Mouse (Mus musculus): ENCODE measurements at regions not wholly inside any gene's neighbourhood (a gene's known extent, or its start where the extent isn't known, plus 50 kb on each side); places are given as distances from the start of the nearest gene placed in this dataset.

DNA sequence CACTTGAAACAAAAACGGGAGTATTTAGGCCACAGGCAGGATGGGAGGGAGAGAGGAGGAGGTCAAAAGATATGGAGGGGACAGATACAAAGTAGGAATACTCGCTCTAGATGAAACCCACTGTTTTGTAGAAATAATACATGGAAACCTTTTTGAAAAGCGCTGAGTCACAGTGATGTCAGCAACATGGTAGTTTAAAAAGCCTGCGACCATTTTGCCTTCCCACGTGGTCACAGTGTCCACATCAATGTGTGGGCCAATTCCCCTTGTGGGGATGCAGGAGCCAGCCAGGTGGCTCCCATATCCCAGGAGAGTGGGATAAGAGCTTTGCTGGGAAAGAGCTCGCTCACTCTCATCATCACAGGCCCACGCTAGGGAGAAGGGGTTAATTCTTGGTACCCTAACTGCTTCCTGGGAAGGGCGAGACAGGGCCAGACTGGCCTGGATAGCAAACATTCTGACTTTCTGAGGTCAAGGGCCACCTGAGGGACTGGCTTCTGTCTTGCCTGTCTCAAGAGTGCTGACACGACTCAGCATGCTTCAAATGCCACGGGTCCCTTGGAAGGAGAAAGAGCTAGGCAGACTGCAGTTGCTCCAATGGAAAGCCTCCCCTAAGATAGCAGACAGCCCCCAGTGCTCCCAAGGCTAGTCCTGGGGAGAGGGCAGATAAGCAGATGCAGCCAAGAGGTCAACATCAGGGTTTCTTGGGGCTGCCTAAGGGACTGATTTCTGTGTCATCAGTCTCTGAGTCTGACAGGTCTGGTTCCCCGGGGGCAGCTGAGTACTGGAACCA is 143.3 kb upstream of the Usp9x start:
- Histone ChIP-seq H3K4me3 (no peak overlapping the region), H3K27me3 (ENCODE audit: low read depth, poor library complexity, severe bottlenecking) (peaks cover 13% of the 10 kb centered on the region; the same call in 1 of the 2 replicates), H3K4me1 (peaks cover 5% of the 10 kb centered on the region), H3K9me3 (replicated peaks) (no peaks in the 10 kb centered on the region), H3K27ac (no peak overlapping the region), H3K36me3 (no peaks in the 10 kb centered on the region)
- 50% methylated on average over 11 of the region's 11 CpGs for WGBS
- DNase-seq (ENCODE audit: low spot score), result peak; percentile 30

DNA sequence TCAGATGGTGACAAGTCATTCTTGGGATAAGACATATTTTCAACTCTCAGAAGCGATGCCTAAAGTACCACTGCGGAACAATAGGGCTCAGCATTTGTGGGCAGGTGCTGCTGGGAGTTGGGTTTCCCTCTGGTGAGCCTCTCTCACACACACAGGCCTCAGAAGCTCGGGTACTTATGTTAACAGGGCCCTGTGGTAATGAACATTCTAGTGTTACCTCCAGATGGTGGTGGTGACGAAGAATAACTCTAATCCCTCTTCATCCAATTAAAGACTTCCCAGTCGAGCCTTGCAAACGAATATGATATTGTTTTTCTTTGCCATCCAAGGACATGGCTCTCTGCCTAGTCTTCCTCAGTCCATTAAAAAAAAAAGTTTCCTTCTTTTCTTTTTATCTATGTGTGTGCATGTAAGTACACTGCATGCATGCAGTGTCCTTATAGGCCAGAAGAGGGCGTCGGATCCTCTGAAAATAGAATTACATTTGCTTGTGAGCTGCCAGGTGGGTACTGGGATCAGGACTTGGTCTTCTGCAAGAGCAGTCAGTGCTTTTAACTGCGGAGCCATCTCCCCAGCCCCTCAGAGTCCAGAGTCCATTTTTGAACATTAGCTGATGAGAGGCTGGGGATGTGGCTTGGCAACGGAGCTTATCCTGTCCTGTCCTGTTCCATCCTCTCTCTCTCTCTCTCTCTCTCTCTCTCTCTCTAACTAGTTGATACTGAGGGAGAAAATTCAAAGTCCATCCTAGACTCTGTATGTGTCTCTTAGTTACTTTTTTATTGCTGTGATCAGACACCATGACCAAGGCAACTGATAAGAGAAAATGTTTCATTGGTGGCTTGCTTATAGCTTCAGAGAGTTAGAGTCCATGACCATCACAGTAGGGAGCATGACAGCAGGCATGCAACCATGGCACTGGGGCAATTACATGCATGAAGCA is 146.3 kb upstream of the Usp9x start:
- WGBS, result 78% methylated on average over 10 of the region's 10 CpGs
- H3K36me3 ChIP-seq, result no peaks in the 10 kb centered on the region

DNA sequence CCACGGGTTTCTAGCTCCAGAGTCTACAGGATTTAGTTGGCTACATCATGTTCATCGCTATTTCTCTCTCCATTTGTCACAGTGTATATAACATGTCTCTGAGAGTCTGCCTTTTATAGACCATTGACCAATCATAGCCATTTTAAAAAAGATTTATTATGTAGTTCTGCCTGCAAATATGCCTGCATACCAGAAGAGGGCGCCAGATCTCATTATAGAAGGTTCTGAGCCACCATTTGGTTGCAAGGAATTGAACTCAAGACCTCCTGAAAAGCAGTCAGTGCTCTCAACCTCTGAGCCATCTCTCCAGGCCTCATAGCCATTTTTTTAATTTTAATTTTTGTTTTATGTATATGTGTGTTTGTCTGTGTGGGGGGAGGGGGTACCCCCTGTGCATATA is 151.7 kb upstream of the Usp9x start:
- Histone ChIP-seq H3K9me3 (replicated peaks) (no peaks in the 10 kb centered on the region), H3K4me3 (no peak overlapping the region), H3K27ac (no peak overlapping the region), H3K27me3 (ENCODE audit: low read depth, poor library complexity, severe bottlenecking) (peaks cover 29% of the 10 kb centered on the region), H3K4me1 (peaks cover 8% of the 10 kb centered on the region; the same call in 1 of the 2 replicates), H3K36me3 (no peaks in the 10 kb centered on the region)
- WGBS, result 22% methylated on average over 3 of the region's 3 CpGs
- no peak for DNase-seq (ENCODE audit: low spot score)

More for the DNA sequence above, 146.3 kb upstream of the Usp9x start:
- H3K27ac ChIP-seq, result no peak overlapping the region
- no peaks in the 10 kb centered on the region for H3K9me3 ChIP-seq (replicated peaks)
- H3K4me3 ChIP-seq, result no peak overlapping the region
- DNase-seq (ENCODE audit: low spot score), result no peak
- H3K27me3 ChIP-seq (ENCODE audit: low read depth, poor library complexity, severe bottlenecking), result peaks cover 13% of the 10 kb centered on the region; the same call in 1 of the 2 replicates
- H3K4me1 ChIP-seq, result peaks cover 5% of the 10 kb centered on the region

DNA sequence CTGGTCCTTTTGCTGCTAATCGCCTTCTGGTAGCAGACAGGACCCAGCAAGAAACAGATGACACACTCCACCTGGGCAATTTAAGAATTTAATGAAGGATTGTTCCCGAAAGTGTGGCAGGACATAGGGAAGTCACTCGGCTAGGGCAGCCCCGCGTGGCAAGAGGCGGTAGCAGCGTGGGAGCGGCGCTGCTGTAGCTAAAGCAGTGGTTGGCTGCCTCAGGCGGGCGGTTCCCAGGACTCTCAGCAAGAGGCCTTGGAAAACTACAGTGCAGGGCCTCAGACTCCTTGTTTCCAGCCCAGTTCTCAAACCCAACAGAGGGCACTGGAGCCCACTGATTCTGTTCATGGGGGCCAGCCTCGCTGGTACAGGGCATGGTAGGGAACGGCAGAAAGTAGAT is 154.2 kb upstream of the Usp9x start:
- peak overlapping the region; percentile 31 for H3K4me3 ChIP-seq
- peaks cover 23% of the 10 kb centered on the region for H3K27me3 ChIP-seq (ENCODE audit: low read depth, poor library complexity, severe bottlenecking)
- WGBS, result 23% methylated on average over 13 of the region's 13 CpGs
- no peaks in the 10 kb centered on the region for H3K36me3 ChIP-seq
- DNase-seq (ENCODE audit: low spot score), result peak; percentile 31
- no peak overlapping the region for H3K27ac ChIP-seq
- H3K4me1 ChIP-seq, result peaks cover 8% of the 10 kb centered on the region; the same call in 1 of the 2 replicates
- H3K9me3 ChIP-seq (replicated peaks), result no peaks in the 10 kb centered on the region

DNA sequence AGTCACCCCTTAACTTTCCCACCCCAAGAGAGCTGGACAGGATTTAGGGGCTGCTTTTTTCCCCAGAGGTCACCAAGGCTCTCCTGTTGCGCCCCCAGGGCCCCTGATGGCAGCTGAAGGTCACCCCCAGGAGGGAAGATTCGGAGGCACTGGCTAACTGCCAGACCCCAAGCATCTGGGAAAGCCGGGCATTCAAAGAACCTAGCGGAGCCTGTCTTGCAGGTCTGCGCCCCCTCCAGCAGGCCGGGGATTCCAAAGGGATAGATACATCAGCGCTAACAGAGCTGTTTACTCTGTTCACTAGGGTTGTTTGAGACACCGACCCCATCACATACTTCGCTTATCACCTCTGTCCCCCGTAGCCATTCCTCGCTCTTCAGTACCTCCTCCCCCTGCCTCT is 154.6 kb upstream of the Usp9x start:
- peaks cover 23% of the 10 kb centered on the region for H3K27me3 ChIP-seq (ENCODE audit: low read depth, poor library complexity, severe bottlenecking)
- peak overlapping the region; percentile 31 for H3K4me3 ChIP-seq
- H3K27ac ChIP-seq, result no peak overlapping the region
- no peaks in the 10 kb centered on the region for H3K9me3 ChIP-seq (replicated peaks)
- peak; percentile 30 for DNase-seq (ENCODE audit: low spot score)
- WGBS, result 18% methylated on average over 11 of the region's 11 CpGs
- no peaks in the 10 kb centered on the region for H3K36me3 ChIP-seq
- peaks cover 8% of the 10 kb centered on the region; the same call in 1 of the 2 replicates for H3K4me1 ChIP-seq

DNA sequence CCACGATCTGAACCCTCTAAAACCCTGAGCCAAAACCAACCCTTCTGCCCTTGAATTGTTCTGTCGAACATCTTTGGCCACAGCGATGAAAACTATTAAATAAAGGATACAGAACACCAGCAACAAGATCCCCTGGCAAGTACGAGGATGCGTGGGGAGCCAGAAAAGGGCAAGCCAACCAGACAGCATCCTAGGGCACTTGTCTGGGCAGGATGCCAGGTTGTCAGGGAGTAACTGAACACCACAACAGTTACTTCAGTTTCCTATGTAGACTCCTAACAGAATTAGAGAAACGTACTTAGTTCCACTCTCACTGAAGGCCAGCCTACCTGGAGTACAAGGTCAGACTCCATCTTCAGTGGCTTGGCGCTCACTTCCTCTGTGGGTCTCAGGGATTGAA is 138.4 kb upstream of the Med14 start:
- no peaks in the 10 kb centered on the region for H3K36me3 ChIP-seq
- 94% methylated on average over 7 of the region's 7 CpGs for WGBS
- no peak overlapping the region for H3K27ac ChIP-seq
- no peak overlapping the region for H3K4me3 ChIP-seq
- no peaks in the 10 kb centered on the region for H3K4me1 ChIP-seq
- no peak for DNase-seq (ENCODE audit: low spot score)
- H3K27me3 ChIP-seq (ENCODE audit: low read depth, poor library complexity, severe bottlenecking), result peaks cover 11% of the 10 kb centered on the region
- H3K9me3 ChIP-seq (replicated peaks), result no peaks in the 10 kb centered on the region

DNA sequence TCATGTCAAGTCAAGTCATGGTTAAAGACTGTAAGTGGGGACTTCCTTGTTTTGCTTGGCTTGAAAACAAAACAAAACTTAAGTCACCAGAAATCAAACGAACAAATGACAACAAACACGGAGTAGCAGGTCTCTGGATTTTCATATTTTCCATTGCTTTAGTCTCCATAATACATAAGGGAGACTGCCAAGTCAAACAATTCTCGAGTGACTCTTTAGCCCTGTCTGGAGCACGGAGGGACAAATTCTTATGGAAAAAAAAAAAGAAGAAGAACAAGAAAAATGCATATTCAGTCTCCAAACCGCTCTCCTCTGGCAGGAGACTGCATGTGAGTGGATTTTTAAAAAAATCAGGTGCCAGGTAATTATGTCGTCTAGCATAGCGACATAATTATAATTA is 129.6 kb upstream of the Med14 start:
- Histone ChIP-seq H3K36me3 (no peaks in the 10 kb centered on the region), H3K27me3 (ENCODE audit: low read depth, poor library complexity, severe bottlenecking) (peaks cover 28% of the 10 kb centered on the region; the same call in 1 of the 2 replicates), H3K9me3 (replicated peaks) (no peaks in the 10 kb centered on the region), H3K4me3 (no peak overlapping the region), H3K27ac (no peak overlapping the region), H3K4me1 (peaks cover under 1% of the 10 kb centered on the region; the same call in 1 of the 2 replicates)
- DNase-seq (ENCODE audit: low spot score), result no peak
- WGBS, result 87% methylated on average over 7 of the region's 7 CpGs

DNA sequence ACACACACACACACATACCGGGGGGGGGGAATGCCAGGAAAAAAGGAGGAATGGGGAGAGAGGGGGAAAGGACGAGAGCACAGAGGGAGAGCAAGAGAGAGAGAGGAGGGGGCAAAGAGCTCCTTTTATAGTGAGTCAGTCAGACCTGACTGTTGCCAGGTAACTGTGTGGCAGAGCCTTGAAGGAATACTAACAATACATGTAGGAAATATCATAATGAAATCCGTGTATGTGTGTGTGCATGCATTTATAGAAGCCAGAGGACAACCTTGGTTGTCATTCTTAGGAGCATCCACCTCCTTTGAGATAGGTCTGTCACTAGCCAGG is 127.6 kb upstream of the Med14 start:
- Histone ChIP-seq H3K4me1 (peaks cover 4% of the 10 kb centered on the region; the same call in 1 of the 2 replicates), H3K36me3 (no peaks in the 10 kb centered on the region), H3K4me3 (no peak overlapping the region), H3K9me3 (replicated peaks) (no peaks in the 10 kb centered on the region), H3K27me3 (ENCODE audit: low read depth, poor library complexity, severe bottlenecking) (peaks cover 31% of the 10 kb centered on the region; the same call in 1 of the 2 replicates), H3K27ac (no peak overlapping the region)
- 78% methylated on average over 3 of the region's 3 CpGs for WGBS
- DNase-seq (ENCODE audit: low spot score), result no peak

DNA sequence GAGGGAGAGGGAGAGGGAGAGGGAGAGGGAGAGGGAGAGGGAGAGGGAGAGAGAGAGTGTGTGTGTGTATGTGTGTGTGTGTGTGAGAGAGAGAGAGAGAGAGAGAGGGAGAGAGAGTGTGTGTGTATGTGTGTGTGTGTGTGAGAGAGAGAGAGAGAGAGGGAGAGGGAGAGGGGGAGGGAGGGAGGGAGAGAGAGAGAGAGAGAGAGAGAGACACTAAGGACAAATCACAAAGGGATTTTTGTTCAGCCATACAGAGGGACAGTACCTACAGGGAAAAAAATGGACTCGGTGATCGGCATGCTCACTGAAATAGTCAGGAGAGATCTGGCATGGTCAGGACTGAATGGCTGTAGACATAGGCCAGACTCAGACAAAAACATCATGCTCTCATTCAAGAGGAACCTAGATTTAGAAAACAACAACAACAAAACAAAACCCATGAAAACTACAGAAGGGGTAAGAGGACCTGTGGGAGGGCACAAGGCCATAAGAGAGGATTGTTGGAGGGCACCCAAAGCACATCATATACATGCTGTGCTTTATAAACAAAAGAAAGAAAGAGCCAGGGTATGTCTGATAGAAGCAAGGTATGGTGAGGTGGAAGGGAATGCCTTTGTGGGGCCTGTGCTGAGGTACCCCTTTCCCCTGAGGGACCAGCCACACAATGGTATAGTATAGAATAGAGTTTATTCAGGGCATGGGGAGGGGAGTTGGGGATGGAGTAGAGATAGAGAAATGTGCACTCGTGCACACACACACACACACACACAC is 127.0 kb upstream of the Med14 start:
- no peaks in the 10 kb centered on the region for H3K9me3 ChIP-seq (replicated peaks)
- no peak overlapping the region for H3K27ac ChIP-seq
- H3K4me3 ChIP-seq, result no peak overlapping the region
- H3K27me3 ChIP-seq (ENCODE audit: low read depth, poor library complexity, severe bottlenecking), result peaks cover 34% of the 10 kb centered on the region; the same call in 1 of the 2 replicates
- 73% methylated on average over 3 of the region's 3 CpGs for WGBS
- no peak for DNase-seq (ENCODE audit: low spot score)
- H3K4me1 ChIP-seq, result peaks cover 4% of the 10 kb centered on the region; the same call in 1 of the 2 replicates
- no peaks in the 10 kb centered on the region for H3K36me3 ChIP-seq

DNA sequence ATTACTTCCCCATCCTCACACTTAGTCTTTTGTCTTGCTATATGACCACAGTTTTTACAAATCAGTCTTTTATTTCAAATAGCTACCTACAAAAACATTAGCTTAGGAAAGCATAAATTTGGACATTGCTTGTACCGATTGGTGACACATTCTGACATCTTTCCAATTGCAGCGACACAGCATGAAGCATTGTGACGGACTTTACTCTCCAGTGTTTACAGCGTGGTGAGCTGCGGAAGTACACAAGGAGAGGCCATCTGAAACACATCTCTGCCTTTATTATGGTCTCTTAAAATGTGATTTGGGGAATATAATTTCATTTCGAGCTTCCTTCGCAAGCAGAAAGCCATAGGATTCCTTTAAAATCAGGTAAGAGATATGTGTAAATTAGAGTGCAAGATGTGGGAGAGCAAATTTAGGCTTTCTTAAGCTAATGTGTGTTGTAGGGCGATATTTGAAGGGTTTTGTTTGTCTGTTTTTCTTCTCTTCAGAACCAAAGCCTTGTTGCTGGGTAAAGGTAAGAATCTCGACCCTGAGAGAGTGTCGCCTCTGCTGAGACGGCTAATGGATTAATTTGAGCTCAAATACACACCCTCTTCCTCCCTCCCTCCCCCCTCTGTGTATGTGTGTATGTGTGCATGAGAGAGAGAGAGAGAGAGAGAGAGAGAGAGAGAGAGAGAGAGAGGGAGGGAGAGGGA is 126.3 kb upstream of the Med14 start:
- Histone ChIP-seq H3K36me3 (no peaks in the 10 kb centered on the region), H3K27me3 (ENCODE audit: low read depth, poor library complexity, severe bottlenecking) (peaks cover 31% of the 10 kb centered on the region; the same call in 1 of the 2 replicates), H3K4me1 (peaks cover 4% of the 10 kb centered on the region; the same call in 1 of the 2 replicates), H3K27ac (no peak overlapping the region), H3K4me3 (no peak overlapping the region), H3K9me3 (replicated peaks) (no peaks in the 10 kb centered on the region)
- DNase-seq (ENCODE audit: low spot score), result no peak
- WGBS, result 65% methylated on average over 11 of the region's 11 CpGs

DNA sequence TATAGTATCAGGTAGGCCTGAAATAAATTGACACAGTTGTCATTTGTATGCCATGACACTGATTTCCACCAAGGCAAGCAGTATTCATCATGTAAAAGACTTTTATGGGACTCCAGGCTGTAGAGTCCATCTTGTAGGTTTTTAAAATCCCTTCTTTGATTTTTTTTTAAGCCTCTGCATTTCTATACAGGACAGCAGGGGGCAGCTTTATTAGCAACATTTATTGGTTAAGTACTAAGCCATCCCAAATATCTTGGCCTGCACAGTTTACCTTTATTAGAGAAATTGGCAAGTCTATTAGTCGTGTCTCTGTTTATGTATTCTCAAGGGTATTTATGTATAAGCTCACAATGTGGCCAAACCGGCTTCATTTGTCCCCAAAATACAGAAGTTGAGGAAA is 125.6 kb upstream of the Med14 start:
- Histone ChIP-seq H3K36me3 (no peaks in the 10 kb centered on the region), H3K27me3 (ENCODE audit: low read depth, poor library complexity, severe bottlenecking) (peaks cover 30% of the 10 kb centered on the region; the same call in 1 of the 2 replicates), H3K4me1 (peaks cover 4% of the 10 kb centered on the region; the same call in 1 of the 2 replicates), H3K9me3 (replicated peaks) (no peaks in the 10 kb centered on the region), H3K27ac (no peak overlapping the region), H3K4me3 (no peak overlapping the region)
- 73% methylated on average over 2 of the region's 2 CpGs for WGBS
- DNase-seq (ENCODE audit: low spot score), result no peak

Measured in limb, embryonic 10.5 days (tissue).